10 mouse cellular contexts compared by ENCODE assay signal in the genomic region with DNA sequence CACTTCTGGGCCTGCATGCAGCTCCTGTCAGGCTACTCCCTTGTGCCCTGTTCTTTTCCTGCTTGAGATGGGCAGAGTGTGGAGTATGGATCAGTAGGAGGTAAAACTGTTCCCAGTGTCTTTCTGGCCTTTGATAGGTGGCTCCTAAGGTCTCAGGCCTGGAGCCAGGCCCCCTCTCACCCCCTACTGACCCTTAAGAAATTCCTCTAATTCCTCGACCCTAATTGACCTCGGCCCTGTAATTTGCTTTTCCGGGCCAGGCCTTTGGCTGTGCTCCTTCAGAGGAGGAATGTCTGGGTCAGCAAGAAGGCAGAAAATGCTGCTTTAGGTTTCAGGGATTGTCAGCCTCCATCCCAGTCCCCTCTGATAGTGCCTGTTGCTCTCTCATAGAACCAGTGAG. TPM values are rescaled to one million over a fixed set of nuclear protein-coding genes. Genes with fewer than 3 reads are reported as not detected.
DNase-seq lines count a peak whose midpoint lies in the region; ATAC-seq and TF ChIP-seq lines count a peak whose summit lies in the region.
"Had no signal": no experiment of that assay in that cellular context is flagged by ENCODE, and none has a peak within 500 bp of the region (broad histone marks: within the 10 kb centered on the region; RNA-seq: fewer than 3 reads in every experiment).

No protein-coding gene starts in this region.

- no peaks in the 10 kb centered on the region for H3K36me3 ChIP-seq in kidney, embryonic 14.5 days (ENCODE audit: control insufficient read depth, insufficient read depth, low read length)
- H3K36me3 ChIP-seq in hindbrain, postnatal 0 days (ENCODE audit: insufficient read depth, low read length) = no peaks in the 10 kb centered on the region
- no peaks in the 10 kb centered on the region for H3K36me3 ChIP-seq in midbrain, embryonic 14.5 days (ENCODE audit: control insufficient read depth, insufficient read depth, low read length)
- H3K36me3 ChIP-seq: embryonic facial prominence, embryonic 12.5 days had no signal

- no peak overlapping the region for H3K4me3 ChIP-seq in kidney, embryonic 14.5 days (ENCODE audit: low read length)
- no peak overlapping the region for H3K4me3 ChIP-seq in hindbrain, postnatal 0 days (ENCODE audit: low read length)
- no peak overlapping the region for H3K4me3 ChIP-seq in midbrain, embryonic 14.5 days (replicated peaks; ENCODE audit: low read depth, low read length)
- H3K4me3 ChIP-seq: embryonic facial prominence, embryonic 12.5 days had no signal

- DNase-seq in kidney, adult 11 months = peak; percentile 73
- peak; percentile 67 for DNase-seq in embryo, embryonic 10.5 days (ENCODE audit: low spot score)
- no peak for DNase-seq in hindbrain, postnatal 0 days (ENCODE audit: low spot score)
- DNase-seq in midbrain, embryonic 14.5 days = no peak
- DNase-seq: thymus, postnatal 14 days had no signal

- H3K27me3 ChIP-seq in kidney, embryonic 14.5 days (ENCODE audit: control insufficient read depth, insufficient read depth, low read length) = no peaks in the 10 kb centered on the region
- no peaks in the 10 kb centered on the region for H3K27me3 ChIP-seq in hindbrain, postnatal 0 days (ENCODE audit: insufficient read depth, low read length)
- no peaks in the 10 kb centered on the region for H3K27me3 ChIP-seq in midbrain, embryonic 14.5 days (ENCODE audit: control insufficient read depth, insufficient read depth, low read length)
- H3K27me3 ChIP-seq: embryonic facial prominence, embryonic 12.5 days; Patski had no signal

- TF ChIP-seq CTCF in hindbrain, postnatal 0 days (IDR thresholded peaks at IDR 0.05; ENCODE audit: low read depth) = no peak

- H3K4me1 ChIP-seq in kidney, embryonic 14.5 days (ENCODE audit: control insufficient read depth, insufficient read depth, low read length) = peaks cover 35% of the 10 kb centered on the region
- peaks cover 47% of the 10 kb centered on the region for H3K4me1 ChIP-seq in hindbrain, postnatal 0 days (ENCODE audit: insufficient read depth, low read length)
- peaks cover 61% of the 10 kb centered on the region for H3K4me1 ChIP-seq in midbrain, embryonic 14.5 days (ENCODE audit: control insufficient read depth, insufficient read depth, low read length)

- no peaks in the 10 kb centered on the region for H3K9me3 ChIP-seq in kidney, embryonic 14.5 days (ENCODE audit: control insufficient read depth, low read length)
- no peaks in the 10 kb centered on the region for H3K9me3 ChIP-seq in hindbrain, postnatal 0 days (ENCODE audit: low read length)
- no peaks in the 10 kb centered on the region for H3K9me3 ChIP-seq in midbrain, embryonic 14.5 days (ENCODE audit: control insufficient read depth, low read length)
- H3K9me3 ChIP-seq: embryonic facial prominence, embryonic 12.5 days had no signal

- 17% methylated on average over 3 of the region's 3 CpGs for WGBS in kidney, embryonic 14.5 days
- WGBS in hindbrain, postnatal 0 days = 16% methylated on average over 3 of the region's 3 CpGs
- WGBS in midbrain, embryonic 14.5 days = 16% methylated on average over 3 of the region's 3 CpGs

- no peak overlapping the region for H3K9ac ChIP-seq in kidney, embryonic 14.5 days (ENCODE audit: low read depth, low read length)
- no peak overlapping the region for H3K9ac ChIP-seq in hindbrain, postnatal 0 days (replicated peaks; ENCODE audit: low read length)
- 0 out of 2 replicates have a peak overlapping the region, but pooled peaks have one; percentile 6 for H3K9ac ChIP-seq in midbrain, embryonic 14.5 days (replicated peaks; ENCODE audit: low read length)
- H3K9ac ChIP-seq: embryonic facial prominence, embryonic 12.5 days had no signal

- H3K27ac ChIP-seq in kidney, embryonic 14.5 days (ENCODE audit: low read depth, low read length) = no peak overlapping the region
- H3K27ac ChIP-seq in hindbrain, postnatal 0 days = 0 out of 2 replicates have a peak overlapping the region, but pooled peaks have one; percentile 41
- peak overlapping the region; percentile 37; the same call in 1 of the 2 replicates for H3K27ac ChIP-seq in midbrain, embryonic 14.5 days (replicated peaks; ENCODE audit: low read depth, low read length)
- H3K27ac ChIP-seq: embryonic facial prominence, embryonic 12.5 days had no signal

- no peak for ATAC-seq in kidney, embryonic 14.5 days (ENCODE audit: low FRiP score, low TSS enrichment)
- ATAC-seq in hindbrain, postnatal 0 days = no peak
- no peak for ATAC-seq in midbrain, embryonic 14.5 days (ENCODE audit: low FRiP score, low TSS enrichment)
- ATAC-seq in megakaryocyte, adult 5-6 weeks (ENCODE audit: poor library complexity, severe bottlenecking) = no peak
- ATAC-seq in megakaryocyte-erythroid progenitor cell, adult 5-6 weeks (replicated peaks; ENCODE audit: low FRiP score, low TSS enrichment, poor library complexity, severe bottlenecking) = no peak
- ATAC-seq: Patski had no signal

- no peak overlapping the region for H3K4me2 ChIP-seq in kidney, embryonic 14.5 days (replicated peaks; ENCODE audit: low read depth, low read length)
- H3K4me2 ChIP-seq in hindbrain, postnatal 0 days (ENCODE audit: low read depth, low read length) = no peak overlapping the region
- no peak overlapping the region for H3K4me2 ChIP-seq in midbrain, embryonic 14.5 days (ENCODE audit: low read length)
- H3K4me2 ChIP-seq: embryonic facial prominence, embryonic 12.5 days had no signal

RNA-seq across cellular contexts. Expression of gene Arvcf, which starts 35.8 kb away (rescaled TPM):
- 16.3 and 27.0 TPM in 2 replicates for polyA plus RNA-seq in kidney, embryonic 14.5 days (2014; fragmentation: Nextera tagmentation; extraction: Ambion mirVana)
- total RNA-seq in hindbrain, postnatal 0 days (2014; rRNA removed) = 168 and 180 TPM in 2 replicates
- polyA plus RNA-seq in hindbrain, postnatal 0 days (2015; fragmentation: Nextera tagmentation; extraction: Ambion mirVana) = 46.3 and 48.9 TPM in 2 replicates
- polyA plus RNA-seq in midbrain, embryonic 14.5 days (2014; fragmentation: Nextera tagmentation; extraction: Ambion mirVana) = 70.2 and 70.4 TPM in 2 replicates
- 0.38 and 0.68 TPM in 2 replicates for total RNA-seq in megakaryocyte, adult 5-6 weeks (2015)
- 1.5 and 3.0 TPM in 2 replicates for total RNA-seq in megakaryocyte, adult 5-6 weeks (2017)
- total RNA-seq in megakaryocyte-erythroid progenitor cell, adult 5-6 weeks (2014; fragmentation: Nextera tagmentation) = 14.0 and 16.5 TPM in 2 replicates
- total RNA-seq in megakaryocyte-erythroid progenitor cell, adult 5-6 weeks (2017) = 14.3 and 19.4 TPM in 2 replicates

RNA-seq across cellular contexts. Expression of gene Tango2, which starts 35.9 kb away (rescaled TPM):
- polyA plus RNA-seq in kidney, embryonic 14.5 days (2014; fragmentation: Nextera tagmentation; extraction: Ambion mirVana) = 19.8 and 20.0 TPM in 2 replicates
- total RNA-seq in hindbrain, postnatal 0 days (2014; rRNA removed) = 43.5 and 63.3 TPM in 2 replicates
- 95.6 and 99.2 TPM in 2 replicates for polyA plus RNA-seq in hindbrain, postnatal 0 days (2015; fragmentation: Nextera tagmentation; extraction: Ambion mirVana)
- 70.0 TPM in 2 replicates for polyA plus RNA-seq in midbrain, embryonic 14.5 days (2014; fragmentation: Nextera tagmentation; extraction: Ambion mirVana)
- 27.2 and 27.4 TPM in 2 replicates for total RNA-seq in megakaryocyte, adult 5-6 weeks (2015)
- 5.7 and 11.8 TPM in 2 replicates for total RNA-seq in megakaryocyte, adult 5-6 weeks (2017)
- 76.7 and 91.5 TPM in 2 replicates for total RNA-seq in megakaryocyte-erythroid progenitor cell, adult 5-6 weeks (2014; fragmentation: Nextera tagmentation)
- total RNA-seq in megakaryocyte-erythroid progenitor cell, adult 5-6 weeks (2017) = 16.9 and 20.4 TPM in 2 replicates

RNA-seq across cellular contexts. Expression of gene Txnrd2, which starts 42.4 kb away (rescaled TPM):
- 21.9 and 23.6 TPM in 2 replicates for polyA plus RNA-seq in kidney, embryonic 14.5 days (2014; fragmentation: Nextera tagmentation; extraction: Ambion mirVana)
- 17.9 and 23.1 TPM in 2 replicates for total RNA-seq in hindbrain, postnatal 0 days (2014; rRNA removed)
- polyA plus RNA-seq in hindbrain, postnatal 0 days (2015; fragmentation: Nextera tagmentation; extraction: Ambion mirVana) = 37.6 and 41.8 TPM in 2 replicates
- polyA plus RNA-seq in midbrain, embryonic 14.5 days (2014; fragmentation: Nextera tagmentation; extraction: Ambion mirVana) = 24.9 and 28.7 TPM in 2 replicates
- 10.3 and 11.8 TPM in 2 replicates for total RNA-seq in megakaryocyte, adult 5-6 weeks (2015)
- total RNA-seq in megakaryocyte, adult 5-6 weeks (2017) = 7.0 and 9.3 TPM in 2 replicates
- total RNA-seq in megakaryocyte-erythroid progenitor cell, adult 5-6 weeks (2014; fragmentation: Nextera tagmentation) = 75.4 and 82.3 TPM in 2 replicates
- 97.2 and 145 TPM in 2 replicates for total RNA-seq in megakaryocyte-erythroid progenitor cell, adult 5-6 weeks (2017)

RNA-seq across cellular contexts. Expression of gene Comt, which starts 42.9 kb away (rescaled TPM):
- 78.7 and 89.0 TPM in 2 replicates for polyA plus RNA-seq in kidney, embryonic 14.5 days (2014; fragmentation: Nextera tagmentation; extraction: Ambion mirVana)
- total RNA-seq in hindbrain, postnatal 0 days (2014; rRNA removed) = 82.8 and 88.9 TPM in 2 replicates
- polyA plus RNA-seq in hindbrain, postnatal 0 days (2015; fragmentation: Nextera tagmentation; extraction: Ambion mirVana) = 94.3 and 102 TPM in 2 replicates
- 79.9 and 81.3 TPM in 2 replicates for polyA plus RNA-seq in midbrain, embryonic 14.5 days (2014; fragmentation: Nextera tagmentation; extraction: Ambion mirVana)
- total RNA-seq in megakaryocyte, adult 5-6 weeks (2015) = 37.8 and 40.8 TPM in 2 replicates
- 40.1 and 43.8 TPM in 2 replicates for total RNA-seq in megakaryocyte, adult 5-6 weeks (2017)
- 84.0 and 105 TPM in 2 replicates for total RNA-seq in megakaryocyte-erythroid progenitor cell, adult 5-6 weeks (2014; fragmentation: Nextera tagmentation)
- 56.1 and 59.7 TPM in 2 replicates for total RNA-seq in megakaryocyte-erythroid progenitor cell, adult 5-6 weeks (2017)

Comparison
In these comparisons a context has a peak if more than half of its experiments do, and no peak if none do; other contexts are left out.
1. DNase-seq: peak in kidney, adult 11 months (single experiment) and embryo, embryonic 10.5 days (single experiment); none in hindbrain, postnatal 0 days (single experiment) and midbrain, embryonic 14.5 days (single experiment).